Mouse (Mus musculus) heart, embryonic 16.5 days (tissue): ENCODE measurements at regions not wholly inside any gene's neighbourhood (a gene's known extent, or its start where the extent isn't known, plus 50 kb on each side); places are given as distances from the start of the nearest gene placed in this dataset.

ENCODE experiments used
- ATAC-seq: fragments of 200-750 bp; cut with Nextera tagmentation; replicated peaks from 2 replicates; pipeline ENCODE4 v1.8.0; 2017; ENCODE audit warnings: moderate number of reproducible peaks; ENCODE audit not compliant: insufficient read depth, low FRiP score; ENCODE audit errors: extremely low read depth
- H3K27ac ChIP-seq: fragments of 300-500 bp; sonication (generic); 2 replicates; pipeline ENCODE4 v1.5.1; 2014; ENCODE audit warnings: mild to moderate bottlenecking, low read length, control low read depth, moderate library complexity
- H3K27me3 ChIP-seq: fragments of 300-500 bp; sonication (generic); 2 replicates; pipeline ENCODE4 v1.6.1; 2014; ENCODE audit warnings: low read length, mixed read lengths; ENCODE audit not compliant: control insufficient read depth, insufficient read depth
- H3K36me3 ChIP-seq: fragments of 300-500 bp; sonication (generic); 2 replicates; pipeline ENCODE4 v1.6.1; 2014; ENCODE audit not compliant: control insufficient read depth, insufficient read depth
- H3K4me1 ChIP-seq: fragments of 300-500 bp; sonication (generic); 2 replicates; pipeline ENCODE4 v1.6.1; 2014; ENCODE audit warnings: low read length, mixed read lengths; ENCODE audit not compliant: control insufficient read depth, insufficient read depth
- H3K4me2 ChIP-seq: fragments of 300-500 bp; sonication (generic); 2 replicates; pipeline ENCODE4 v1.6.1; 2014; ENCODE audit warnings: low read depth, mild to moderate bottlenecking, control low read depth, low read length
- H3K4me3 ChIP-seq: fragments of 300-500 bp; sonication (generic); 2 replicates; pipeline ENCODE4 v1.5.1; 2014; ENCODE audit warnings: mild to moderate bottlenecking, control low read depth, low read length
- H3K9ac ChIP-seq: fragments of 300-500 bp; sonication (generic); 2 replicates; pipeline ENCODE4 v1.6.1; 2014; ENCODE audit warnings: low read length, control low read depth
- H3K9me3 ChIP-seq: fragments of 300-500 bp; sonication (generic); replicated peaks from 2 replicates; pipeline ENCODE4 v1.6.1; 2016; ENCODE audit warnings: low read length; ENCODE audit not compliant: control insufficient read depth
- WGBS: fragments of 180-500 bp; shearing (Covaris S2); extraction: QIAGEN DNeasy Blood & Tissue Kit; methylation state at CpG from one replicate; pipeline ENCODE4 v1.1.7; 2014; 5-methylcytosine and 5-hydroxymethylcytosine counted together

- no peak overlapping the region for H3K4me3 ChIP-seq
- WGBS = 71% methylated on average over 4 of the region's 4 CpGs
- H3K27me3 ChIP-seq = no peaks in the 10 kb centered on the region
- no peaks in the 10 kb centered on the region for H3K9me3 ChIP-seq
- no peaks in the 10 kb centered on the region for H3K36me3 ChIP-seq
- H3K9ac ChIP-seq = no peak overlapping the region
- no peak overlapping the region for H3K27ac ChIP-seq
- no peak overlapping the region for H3K4me2 ChIP-seq
- ATAC-seq = no peak
- no peaks in the 10 kb centered on the region for H3K4me1 ChIP-seq
Measured at GRCm38 (mm10) chr13:90371415-90372150, 282.2 kb upstream of the Xrcc4 start.

GRCm38 (mm10) chr13:90370746-90371414, 281.5 kb upstream of the Xrcc4 start:
- Histone ChIP-seq H3K27me3 (no peaks in the 10 kb centered on the region), H3K4me3 (no peak overlapping the region), H3K4me2 (no peak overlapping the region), H3K9me3 (no peaks in the 10 kb centered on the region), H3K4me1 (no peaks in the 10 kb centered on the region), H3K36me3 (no peaks in the 10 kb centered on the region), H3K27ac (no peak overlapping the region), H3K9ac (no peak overlapping the region)
- WGBS = 59% methylated on average over 3 of the region's 3 CpGs
- ATAC-seq = no peak

GRCm38 (mm10) chr13:90364518-90365027, 275.2 kb upstream of the Xrcc4 start:
- no peak overlapping the region for H3K27ac ChIP-seq
- H3K4me3 ChIP-seq = no peak overlapping the region
- H3K27me3 ChIP-seq = no peaks in the 10 kb centered on the region
- no peaks in the 10 kb centered on the region for H3K36me3 ChIP-seq
- no peak overlapping the region for H3K4me2 ChIP-seq
- H3K9me3 ChIP-seq = no peaks in the 10 kb centered on the region
- H3K4me1 ChIP-seq = peaks cover 13% of the 10 kb centered on the region
- no peak for ATAC-seq
- no peak overlapping the region for H3K9ac ChIP-seq
- 67% methylated on average over 4 of the region's 4 CpGs for WGBS

GRCm38 (mm10) chr13:90359861-90360601, 270.6 kb upstream of the Xrcc4 start:
- Histone ChIP-seq H3K36me3 (no peaks in the 10 kb centered on the region), H3K27ac (peak overlapping the region; percentile 69), H3K4me3 (peak overlapping the region; percentile 18), H3K9ac (peak overlapping the region; percentile 36; the same call in 1 of the 2 replicates), H3K27me3 (no peaks in the 10 kb centered on the region), H3K4me2 (peak overlapping the region; percentile 50), H3K9me3 (no peaks in the 10 kb centered on the region), H3K4me1 (peaks cover 18% of the 10 kb centered on the region)
- ATAC-seq = peak; percentile 83
- 21% methylated on average over 10 of the region's 10 CpGs for WGBS

GRCm38 (mm10) chr13:90358149-90358548, 268.7 kb upstream of the Xrcc4 start:
- Histone ChIP-seq H3K9ac (no peak overlapping the region), H3K36me3 (no peaks in the 10 kb centered on the region), H3K9me3 (no peaks in the 10 kb centered on the region), H3K27ac (no peak overlapping the region), H3K4me3 (no peak overlapping the region), H3K27me3 (no peaks in the 10 kb centered on the region), H3K4me2 (no peak overlapping the region), H3K4me1 (peaks cover 18% of the 10 kb centered on the region)
- ATAC-seq = no peak
- 85% methylated on average over 1 of the region's 1 CpGs for WGBS

- Histone ChIP-seq H3K36me3 (no peaks in the 10 kb centered on the region), H3K4me1 (peaks cover 15% of the 10 kb centered on the region), H3K4me3 (no peak overlapping the region), H3K27me3 (no peaks in the 10 kb centered on the region), H3K4me2 (no peak overlapping the region), H3K9me3 (no peaks in the 10 kb centered on the region), H3K9ac (no peak overlapping the region), H3K27ac (no peak overlapping the region)
- ATAC-seq = no peak
- WGBS = 93% methylated on average over 1 of the region's 1 CpGs
Measured at GRCm38 (mm10) chr13:90355602-90356001, 266.2 kb upstream of the Xrcc4 start.

- Histone ChIP-seq H3K27me3 (no peaks in the 10 kb centered on the region), H3K4me3 (no peak overlapping the region), H3K27ac (no peak overlapping the region), H3K9ac (no peak overlapping the region), H3K36me3 (no peaks in the 10 kb centered on the region), H3K9me3 (no peaks in the 10 kb centered on the region), H3K4me1 (peaks cover 3% of the 10 kb centered on the region), H3K4me2 (no peak overlapping the region)
- ATAC-seq = no peak
- WGBS = 41% methylated on average over 4 of the region's 4 CpGs
Measured at GRCm38 (mm10) chr13:90342823-90343222, 253.4 kb upstream of the Xrcc4 start.

GRCm38 (mm10) chr13:90341597-90342212, 252.3 kb upstream of the Xrcc4 start:
- Histone ChIP-seq H3K9ac (no peak overlapping the region), H3K36me3 (no peaks in the 10 kb centered on the region), H3K27ac (no peak overlapping the region), H3K27me3 (no peaks in the 10 kb centered on the region), H3K4me3 (no peak overlapping the region), H3K4me1 (peaks cover 3% of the 10 kb centered on the region), H3K4me2 (no peak overlapping the region), H3K9me3 (no peaks in the 10 kb centered on the region)
- no peak for ATAC-seq
- WGBS = 47% methylated on average over 8 of the region's 8 CpGs
